27 mouse cellular contexts compared by ENCODE assay signal in the genomic region with DNA sequence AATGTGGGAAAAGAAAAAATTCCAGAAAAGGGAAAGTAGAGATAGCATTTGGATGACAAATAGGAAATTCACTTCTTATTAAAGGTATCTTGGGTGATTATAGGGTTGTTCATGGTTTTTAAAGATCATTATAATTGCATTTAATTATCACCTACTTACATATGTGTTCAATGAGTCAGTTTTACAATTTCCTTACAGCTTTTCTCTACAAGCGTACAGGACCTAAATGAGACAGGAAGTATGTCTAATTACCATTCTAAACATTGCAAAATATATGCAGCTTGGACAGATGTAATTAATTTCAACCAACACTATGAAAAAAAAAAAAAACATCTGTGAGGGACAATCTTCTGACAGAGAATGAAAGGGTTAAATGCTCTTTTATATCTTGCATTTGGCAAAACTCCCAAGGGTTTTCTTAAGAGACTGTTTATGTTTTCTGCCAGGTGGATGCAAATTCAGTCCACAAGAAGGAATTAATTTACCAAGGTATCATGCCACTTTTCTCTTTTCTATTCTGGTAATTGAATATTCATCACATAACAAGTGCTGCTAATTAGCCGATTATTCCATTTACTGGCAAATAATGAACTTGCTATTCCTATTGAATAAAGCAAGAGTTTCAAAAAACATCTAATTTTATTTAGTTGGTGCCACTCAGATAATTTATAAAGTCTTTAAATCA.
DNase-seq lines count a peak whose midpoint lies in the region; ATAC-seq lines count a peak whose summit lies in the region.
"Had no signal": no experiment of that assay in that cellular context is flagged by ENCODE, and none has a peak within 500 bp of the region (broad histone marks: within the 10 kb centered on the region; RNA-seq: fewer than 3 reads in every experiment).

No protein-coding gene starts in this region.

- no peaks in the 10 kb centered on the region for H3K36me3 ChIP-seq in forebrain, embryonic 11.5 days (ENCODE audit: control insufficient read depth, insufficient read depth, low read length)
- no peaks in the 10 kb centered on the region for H3K36me3 ChIP-seq in forebrain, embryonic 10.5 days (replicated peaks)
- H3K36me3 ChIP-seq in midbrain, embryonic 14.5 days (ENCODE audit: control insufficient read depth, insufficient read depth, low read length), result no peaks in the 10 kb centered on the region
- no peaks in the 10 kb centered on the region for H3K36me3 ChIP-seq in midbrain, embryonic 15.5 days (replicated peaks)
- H3K36me3 ChIP-seq in forebrain, embryonic 14.5 days (ENCODE audit: control insufficient read depth, insufficient read depth, low read length), result no peaks in the 10 kb centered on the region
- H3K36me3 ChIP-seq in forebrain, embryonic 16.5 days (ENCODE audit: control insufficient read depth, insufficient read depth), result no peaks in the 10 kb centered on the region
- H3K36me3 ChIP-seq: embryonic facial prominence, embryonic 13.5 days; embryonic facial prominence, embryonic 15.5 days; G1E had no signal

- H3K4me1 ChIP-seq in forebrain, embryonic 11.5 days (replicated peaks; ENCODE audit: control insufficient read depth, insufficient read depth, low read length), result no peaks in the 10 kb centered on the region
- no peaks in the 10 kb centered on the region for H3K4me1 ChIP-seq in forebrain, embryonic 10.5 days
- H3K4me1 ChIP-seq in midbrain, embryonic 14.5 days (ENCODE audit: control insufficient read depth, insufficient read depth, low read length), result no peaks in the 10 kb centered on the region
- H3K4me1 ChIP-seq in midbrain, embryonic 15.5 days, result no peaks in the 10 kb centered on the region
- peaks cover 4% of the 10 kb centered on the region; the same call in 1 of the 2 replicates for H3K4me1 ChIP-seq in forebrain, embryonic 14.5 days (ENCODE audit: control insufficient read depth, insufficient read depth, low read length)
- H3K4me1 ChIP-seq in forebrain, embryonic 16.5 days (replicated peaks; ENCODE audit: control insufficient read depth, insufficient read depth, low read length), result 0 out of 2 replicates have a peak, but pooled peaks cover 4% of the 10 kb centered on the region
- H3K4me1 ChIP-seq: embryonic facial prominence, embryonic 13.5 days; embryonic facial prominence, embryonic 15.5 days had no signal

- 0 out of 2 replicates have a peak, but pooled peaks have one; percentile 15 for ATAC-seq in forebrain, embryonic 11.5 days (replicated peaks; ENCODE audit: low FRiP score)
- no peak for ATAC-seq in midbrain, embryonic 14.5 days (ENCODE audit: low FRiP score, low TSS enrichment)
- ATAC-seq in midbrain, embryonic 15.5 days (replicated peaks), result no peak
- peak; percentile 84 for ATAC-seq in forebrain, embryonic 14.5 days
- peak; percentile 70 for ATAC-seq in forebrain, embryonic 16.5 days
- ATAC-seq: activated CD4-positive, CD25-positive, alpha-beta regulatory T cell, adult 4 months; CD4-positive, CD25-positive, alpha-beta regulatory T cell, adult 4 months; Patski had no signal

- no peaks in the 10 kb centered on the region for H3K9me3 ChIP-seq in forebrain, embryonic 11.5 days (ENCODE audit: control insufficient read depth, low read length)
- no peaks in the 10 kb centered on the region for H3K9me3 ChIP-seq in forebrain, embryonic 10.5 days
- no peaks in the 10 kb centered on the region for H3K9me3 ChIP-seq in midbrain, embryonic 14.5 days (ENCODE audit: control insufficient read depth, low read length)
- H3K9me3 ChIP-seq in midbrain, embryonic 15.5 days, result no peaks in the 10 kb centered on the region
- no peaks in the 10 kb centered on the region for H3K9me3 ChIP-seq in forebrain, embryonic 14.5 days (replicated peaks; ENCODE audit: control insufficient read depth, low read length)
- no peaks in the 10 kb centered on the region for H3K9me3 ChIP-seq in forebrain, embryonic 16.5 days (ENCODE audit: control insufficient read depth, low read length)
- H3K9me3 ChIP-seq: embryonic facial prominence, embryonic 13.5 days; embryonic facial prominence, embryonic 15.5 days; G1E had no signal

- H3K27ac ChIP-seq in forebrain, embryonic 11.5 days (ENCODE audit: low read depth, low read length), result no peak overlapping the region
- no peak overlapping the region for H3K27ac ChIP-seq in forebrain, embryonic 10.5 days
- no peak overlapping the region for H3K27ac ChIP-seq in midbrain, embryonic 14.5 days (replicated peaks; ENCODE audit: low read depth, low read length)
- no peak overlapping the region for H3K27ac ChIP-seq in midbrain, embryonic 15.5 days
- no peak overlapping the region for H3K27ac ChIP-seq in forebrain, embryonic 14.5 days (ENCODE audit: low read depth, low read length)
- H3K27ac ChIP-seq in forebrain, embryonic 16.5 days (ENCODE audit: low read length), result no peak overlapping the region
- H3K27ac ChIP-seq: embryonic facial prominence, embryonic 13.5 days; embryonic facial prominence, embryonic 15.5 days had no signal

- no peak overlapping the region for H3K4me3 ChIP-seq in forebrain, embryonic 11.5 days (ENCODE audit: low read depth, low read length)
- no peak overlapping the region for H3K4me3 ChIP-seq in forebrain, embryonic 10.5 days
- no peak overlapping the region for H3K4me3 ChIP-seq in midbrain, embryonic 14.5 days (replicated peaks; ENCODE audit: low read depth, low read length)
- no peak overlapping the region for H3K4me3 ChIP-seq in midbrain, embryonic 15.5 days
- no peak overlapping the region for H3K4me3 ChIP-seq in forebrain, embryonic 14.5 days (ENCODE audit: low read depth, low read length)
- no peak overlapping the region for H3K4me3 ChIP-seq in forebrain, embryonic 16.5 days (replicated peaks; ENCODE audit: low read length)
- H3K4me3 ChIP-seq: embryonic facial prominence, embryonic 13.5 days; embryonic facial prominence, embryonic 15.5 days; erythroblast, embryonic 14.5 days had no signal

- H3K27me3 ChIP-seq in forebrain, embryonic 11.5 days (ENCODE audit: control insufficient read depth, insufficient read depth, low read length), result no peaks in the 10 kb centered on the region
- no peaks in the 10 kb centered on the region for H3K27me3 ChIP-seq in forebrain, embryonic 10.5 days (ENCODE audit: poor library complexity, severe bottlenecking)
- no peaks in the 10 kb centered on the region for H3K27me3 ChIP-seq in midbrain, embryonic 14.5 days (ENCODE audit: control insufficient read depth, insufficient read depth, low read length)
- H3K27me3 ChIP-seq in midbrain, embryonic 15.5 days (replicated peaks), result no peaks in the 10 kb centered on the region
- no peaks in the 10 kb centered on the region; the same call in 1 of the 2 replicates for H3K27me3 ChIP-seq in forebrain, embryonic 14.5 days (replicated peaks; ENCODE audit: control insufficient read depth, insufficient read depth, low read length)
- no peaks in the 10 kb centered on the region for H3K27me3 ChIP-seq in forebrain, embryonic 16.5 days (replicated peaks; ENCODE audit: control insufficient read depth, insufficient read depth, low read length)
- H3K27me3 ChIP-seq: CH12.LX; embryonic facial prominence, embryonic 13.5 days; embryonic facial prominence, embryonic 15.5 days had no signal

- H3K4me2 ChIP-seq in forebrain, embryonic 11.5 days (ENCODE audit: low read depth, low read length, severe bottlenecking), result no peak overlapping the region
- no peak overlapping the region for H3K4me2 ChIP-seq in midbrain, embryonic 14.5 days (ENCODE audit: low read length)
- no peak overlapping the region for H3K4me2 ChIP-seq in midbrain, embryonic 15.5 days
- no peak overlapping the region for H3K4me2 ChIP-seq in forebrain, embryonic 14.5 days (ENCODE audit: low read length)
- no peak overlapping the region for H3K4me2 ChIP-seq in forebrain, embryonic 16.5 days (ENCODE audit: low read length)
- H3K4me2 ChIP-seq: embryonic facial prominence, embryonic 13.5 days; embryonic facial prominence, embryonic 15.5 days had no signal

- H3K9ac ChIP-seq in forebrain, embryonic 11.5 days (ENCODE audit: low read length), result no peak overlapping the region
- H3K9ac ChIP-seq in midbrain, embryonic 14.5 days (replicated peaks; ENCODE audit: low read length), result no peak overlapping the region
- H3K9ac ChIP-seq in midbrain, embryonic 15.5 days, result no peak overlapping the region
- no peak overlapping the region for H3K9ac ChIP-seq in forebrain, embryonic 14.5 days (ENCODE audit: low read length)
- no peak overlapping the region for H3K9ac ChIP-seq in forebrain, embryonic 16.5 days (replicated peaks; ENCODE audit: low read depth, low read length)
- H3K9ac ChIP-seq: embryonic facial prominence, embryonic 13.5 days; embryonic facial prominence, embryonic 15.5 days had no signal

- WGBS in forebrain, embryonic 11.5 days, result 70% methylated on average over 2 of the region's 2 CpGs
- 82% methylated on average over 2 of the region's 2 CpGs for WGBS in forebrain, embryonic 10.5 days
- 83% methylated on average over 2 of the region's 2 CpGs for WGBS in midbrain, embryonic 14.5 days
- WGBS in midbrain, embryonic 15.5 days, result 71% methylated on average over 2 of the region's 2 CpGs
- WGBS in forebrain, embryonic 14.5 days, result 6% methylated on average over 2 of the region's 2 CpGs
- WGBS in forebrain, embryonic 16.5 days, result 7% methylated on average over 2 of the region's 2 CpGs

- no peak for DNase-seq in forebrain, embryonic 11.5 days (ENCODE audit: low spot score)
- no peak for DNase-seq in forebrain, embryonic 10.5 days (ENCODE audit: extremely low spot score, low spot score)
- DNase-seq in midbrain, embryonic 14.5 days, result peak; percentile 21
- peak; percentile 82 for DNase-seq in forebrain, embryonic 14.5 days (ENCODE audit: low spot score)
- no peak for DNase-seq in frontal cortex, postnatal 36 days (ENCODE audit: low spot score in 2 of 2)
- no peak for DNase-seq in right cerebral cortex, postnatal 4 days
- DNase-seq: adrenal gland, adult 8-10 months; adrenal gland, postnatal 14 days; adrenal gland, postnatal 36 days; B cell, adult 2 months; cerebellum, adult 11 months; cerebellum, adult 18-20 months; cerebellum, adult 8-10 months; cerebellum, adult 9-11 months; cerebellum, postnatal 14 days; cerebellum, postnatal 36 days; embryo, embryonic 11 days had no signal

Comparison
In these comparisons a context has a peak if more than half of its experiments do, and no peak if none do; other contexts are left out.
1. DNase-seq: peak in midbrain, embryonic 14.5 days (single experiment) and forebrain, embryonic 14.5 days (single experiment); none in forebrain, embryonic 11.5 days (single experiment), forebrain, embryonic 10.5 days (single experiment), frontal cortex, postnatal 36 days (0 of 2) and right cerebral cortex, postnatal 4 days (single experiment).
2. ATAC-seq: peak in forebrain, embryonic 11.5 days (single experiment), forebrain, embryonic 14.5 days (single experiment) and forebrain, embryonic 16.5 days (single experiment); none in midbrain, embryonic 14.5 days (single experiment) and midbrain, embryonic 15.5 days (single experiment).